Mouse (Mus musculus) neural tube, embryonic 11.5 days (tissue): ENCODE data around the gene Clip2. TPM values are rescaled to one million over a fixed set of nuclear protein-coding genes. Genes with fewer than 3 reads are reported as not detected.

Experiments used
- ATAC-seq: fragments of 200-750 bp; cut with Nextera tagmentation; 2 replicates; pipeline ENCODE4 v1.8.0; 2017; ENCODE audit warnings: moderate number of reproducible peaks, mild to moderate bottlenecking, moderate TSS enrichment, moderate library complexity; ENCODE audit not compliant: insufficient read depth, low FRiP score, low TSS enrichment
- DNase-seq: peaks from one replicate; pipeline ENCODE4 v3.0.0-alpha.2; 2015; ENCODE audit warnings: low spot score
- H3K27ac ChIP-seq: fragments of 300-500 bp; sonication (generic); 2 replicates; pipeline ENCODE4 v1.5.1; 2014; ENCODE audit warnings: low read depth, mild to moderate bottlenecking, low read length
- H3K27me3 ChIP-seq: fragments of 300-500 bp; sonication (generic); 2 replicates; pipeline ENCODE4 v1.6.1; 2014; ENCODE audit warnings: mild to moderate bottlenecking, low read length, mixed read lengths; ENCODE audit not compliant: control insufficient read depth, insufficient read depth
- H3K36me3 ChIP-seq: fragments of 300-500 bp; sonication (generic); 2 replicates; pipeline ENCODE4 v1.6.1; 2014; ENCODE audit warnings: mild to moderate bottlenecking, low read length, moderate library complexity, mixed read lengths; ENCODE audit not compliant: control insufficient read depth, insufficient read depth
- H3K4me1 ChIP-seq: fragments of 300-500 bp; sonication (generic); 2 replicates; pipeline ENCODE4 v1.6.1; 2014; ENCODE audit warnings: low read length, mixed read lengths; ENCODE audit not compliant: control insufficient read depth, insufficient read depth
- H3K4me2 ChIP-seq: fragments of 300-500 bp; sonication (generic); 2 replicates; pipeline ENCODE4 v1.6.1; 2014; ENCODE audit warnings: low read depth, mild to moderate bottlenecking, moderate library complexity
- H3K4me3 ChIP-seq: fragments of 300-500 bp; sonication (generic); 2 replicates; pipeline ENCODE4 v1.5.1; 2014; ENCODE audit warnings: low read depth, low read length
- H3K9ac ChIP-seq: fragments of 300-500 bp; sonication (generic); 2 replicates; pipeline ENCODE4 v1.6.1; 2014; ENCODE audit warnings: mild to moderate bottlenecking, low read length
- H3K9me3 ChIP-seq: fragments of 300-500 bp; sonication (generic); 2 replicates; pipeline ENCODE4 v1.6.1; 2016; ENCODE audit warnings: low read length; ENCODE audit not compliant: control insufficient read depth
- WGBS: fragments of 180-500 bp; shearing (Covaris S2); extraction: QIAGEN DNeasy Blood & Tissue Kit; methylation state at CpG from one replicate; pipeline ENCODE4 v1.1.7; 2014; 5-methylcytosine and 5-hydroxymethylcytosine counted together
- polyA plus RNA-seq: library from polyadenylated mRNA; unstranded; fragments of >200 nt; fragmentation: Nextera tagmentation; extraction: Ambion mirVana; gene quantifications from 2 replicates; pipeline ENCODE4 v1.2.1, GENCODE M21; 2014

Gene Clip2
- 7.6 and 8.1 TPM in 2 replicates for polyA plus RNA-seq

DNA sequence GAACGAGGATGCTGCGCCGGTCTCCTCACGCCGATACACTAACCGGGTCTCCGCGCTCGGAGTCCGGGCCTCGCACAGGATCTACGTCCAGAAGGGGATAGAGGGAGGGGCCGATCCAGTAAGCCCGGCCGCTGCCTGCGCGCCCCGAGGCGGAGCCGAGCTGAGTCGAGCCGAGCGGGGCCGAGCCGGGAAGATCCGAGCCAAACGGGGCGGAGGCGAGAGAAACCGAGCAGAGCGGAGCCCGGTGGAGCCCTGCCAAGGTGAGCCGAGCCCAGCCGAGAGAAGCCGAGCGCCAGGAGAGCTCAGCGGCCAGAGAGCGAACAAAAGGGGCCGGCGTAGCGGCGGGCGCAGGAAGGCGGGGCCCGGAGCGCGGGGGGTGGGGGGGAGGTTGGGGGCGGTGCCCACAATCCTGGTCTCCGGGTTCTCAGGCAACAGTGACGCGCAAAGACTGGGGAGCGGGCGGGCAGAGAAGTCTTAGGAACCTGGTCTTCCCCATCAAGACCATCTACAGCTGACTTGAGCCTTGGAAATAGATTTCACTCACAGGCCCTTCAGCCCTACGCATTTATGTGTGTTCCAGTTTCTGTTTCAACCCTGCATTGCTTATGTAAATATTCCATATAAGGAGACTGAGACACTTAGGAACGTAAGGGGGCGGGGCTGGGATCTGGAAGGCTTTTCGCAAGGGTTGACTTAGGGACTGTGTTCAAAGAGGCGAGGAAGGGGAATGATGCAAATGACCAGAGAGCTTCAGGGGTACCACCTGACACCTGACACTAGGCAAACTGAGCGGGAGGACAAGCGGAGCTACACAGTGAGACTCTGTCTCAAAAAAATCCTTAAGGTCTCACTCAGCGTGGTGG is at the start of gene Clip2:
Gene Clip2 (minus strand): TSS at position 325 of the 863 bp plus-strand sequence.
- Histone ChIP-seq H3K27ac (peak within 1 kb of the TSS; percentile 97), H3K36me3 (no peaks in the 10 kb centered on the region), H3K9ac (peak within 1 kb of the TSS; percentile 96), H3K9me3 (no peaks in the 10 kb centered on the region), H3K4me2 (peak within 1 kb of the TSS; percentile 96), H3K4me1 (peaks cover 22% of the 10 kb centered on the region), H3K27me3 (no peaks in the 10 kb centered on the region), H3K4me3 (peak within 1 kb of the TSS; percentile 95)
- DNase-seq (peak; percentile 93), ATAC-seq (peak; percentile 87)
- under 1% methylated on average over 59 of the region's 61 CpGs for WGBS

DNA sequence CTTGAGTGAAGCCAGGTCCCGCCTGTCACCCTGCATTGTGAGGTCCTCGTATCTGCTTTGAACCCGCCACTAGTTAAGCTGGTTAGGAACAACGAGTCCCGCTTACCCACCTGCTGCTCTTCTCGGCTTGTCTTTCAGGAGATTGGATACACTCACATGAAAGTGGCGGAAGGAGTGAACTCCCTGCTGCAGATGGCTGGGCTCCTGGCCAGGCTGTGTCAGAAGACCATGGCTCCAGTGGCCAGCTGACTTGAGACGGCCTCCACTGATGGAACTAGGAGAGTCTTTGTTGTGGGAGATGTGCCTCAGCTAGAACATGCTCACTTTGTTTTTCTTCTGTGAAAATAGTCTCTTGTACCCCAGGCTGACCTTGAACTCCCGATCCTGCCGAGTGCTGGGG is 45.5 kb upstream of the Clip2 start:
- ATAC-seq = no peak
- H3K9ac ChIP-seq = no peak overlapping the region
- no peak overlapping the region for H3K4me3 ChIP-seq
- no peaks in the 10 kb centered on the region for H3K4me1 ChIP-seq
- no peak overlapping the region for H3K27ac ChIP-seq
- H3K27me3 ChIP-seq = no peaks in the 10 kb centered on the region
- no peaks in the 10 kb centered on the region for H3K9me3 ChIP-seq
- H3K4me2 ChIP-seq = no peak overlapping the region
- peaks cover 21% of the 10 kb centered on the region for H3K36me3 ChIP-seq
- peak; percentile 5 for DNase-seq
- 92% methylated on average over 10 of the region's 10 CpGs for WGBS

- no peak for DNase-seq
- Histone ChIP-seq H3K9ac (no peak overlapping the region), H3K27me3 (no peaks in the 10 kb centered on the region), H3K27ac (no peak overlapping the region), H3K4me1 (no peaks in the 10 kb centered on the region), H3K4me3 (no peak overlapping the region), H3K4me2 (no peak overlapping the region), H3K9me3 (no peaks in the 10 kb centered on the region), H3K36me3 (peaks cover 18% of the 10 kb centered on the region)
- 91% methylated on average over 9 of the region's 9 CpGs for WGBS
- no peak for ATAC-seq
Measured at GRCm38 (mm10) chr5:134593093-134593492, 40.9 kb upstream of the Clip2 start.

GRCm38 (mm10) chr5:134592026-134592581 is 39.9 kb upstream of the Clip2 start:
- ATAC-seq (no peak), DNase-seq (no peak)
- Histone ChIP-seq H3K4me3 (no peak overlapping the region), H3K27ac (no peak overlapping the region), H3K36me3 (peaks cover 11% of the 10 kb centered on the region), H3K9me3 (no peaks in the 10 kb centered on the region), H3K27me3 (no peaks in the 10 kb centered on the region), H3K4me1 (no peaks in the 10 kb centered on the region), H3K4me2 (no peak overlapping the region), H3K9ac (no peak overlapping the region)
- 97% methylated on average over 11 of the region's 11 CpGs for WGBS

DNA sequence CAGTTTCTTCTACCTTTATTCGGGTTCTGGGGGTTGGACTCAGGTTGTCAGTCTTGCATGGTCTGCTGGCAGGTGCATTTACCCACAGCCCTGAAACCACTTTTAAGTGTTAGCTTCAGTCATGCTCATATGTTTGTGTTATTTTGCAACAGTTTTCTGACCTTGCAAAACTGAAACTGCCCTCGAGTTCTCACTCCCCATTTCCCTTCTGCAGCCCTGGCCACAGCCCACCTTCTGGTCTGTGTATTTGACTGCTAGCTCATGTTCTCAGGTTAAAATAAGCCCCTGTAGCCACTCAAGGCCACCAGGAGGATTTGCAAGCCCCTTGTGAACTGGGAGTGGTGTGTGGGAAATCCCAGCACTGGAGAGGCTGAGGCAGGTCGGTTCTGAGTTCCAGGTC is 37.7 kb upstream of the Clip2 start:
- H3K9me3 ChIP-seq = no peaks in the 10 kb centered on the region
- no peak overlapping the region for H3K4me3 ChIP-seq
- H3K4me1 ChIP-seq = no peaks in the 10 kb centered on the region
- H3K9ac ChIP-seq = no peak overlapping the region
- H3K36me3 ChIP-seq = peaks cover 6% of the 10 kb centered on the region
- ATAC-seq (no peak), DNase-seq (no peak)
- no peaks in the 10 kb centered on the region for H3K27me3 ChIP-seq
- WGBS = 93% methylated on average over 3 of the region's 3 CpGs
- no peak overlapping the region for H3K4me2 ChIP-seq
- no peak overlapping the region for H3K27ac ChIP-seq

- Histone ChIP-seq H3K4me2 (no peak overlapping the region), H3K27ac (no peak overlapping the region), H3K9me3 (no peaks in the 10 kb centered on the region), H3K4me1 (peaks cover 4% of the 10 kb centered on the region; the same call in 1 of the 2 replicates), H3K4me3 (no peak overlapping the region), H3K9ac (no peak overlapping the region), H3K27me3 (no peaks in the 10 kb centered on the region), H3K36me3 (0 out of 2 replicates have a peak, but pooled peaks cover 2% of the 10 kb centered on the region)
- DNase-seq (no peak), ATAC-seq (no peak)
- WGBS = 91% methylated on average over 5 of the region's 5 CpGs
Measured at GRCm38 (mm10) chr5:134584798-134585197, 32.6 kb upstream of the Clip2 start.

DNA sequence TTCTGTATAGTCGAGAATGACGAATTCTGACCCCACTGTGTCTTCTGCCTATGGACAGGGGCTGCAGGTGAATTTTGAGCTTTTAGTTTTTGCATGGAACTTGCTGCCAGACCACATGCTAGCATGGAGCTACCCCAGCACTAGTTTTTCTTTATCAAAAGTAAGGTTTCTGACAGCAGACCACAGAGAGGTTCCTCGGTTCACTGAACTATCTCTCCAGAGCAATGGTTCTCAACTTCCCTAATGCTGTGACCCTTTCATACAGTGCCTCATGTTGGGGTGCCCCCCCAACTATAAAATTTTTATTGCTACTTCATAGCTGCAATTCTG is 31.6 kb upstream of the Clip2 start:
- peak overlapping the region; percentile 72; the same call in 1 of the 2 replicates for H3K4me2 ChIP-seq

DNA sequence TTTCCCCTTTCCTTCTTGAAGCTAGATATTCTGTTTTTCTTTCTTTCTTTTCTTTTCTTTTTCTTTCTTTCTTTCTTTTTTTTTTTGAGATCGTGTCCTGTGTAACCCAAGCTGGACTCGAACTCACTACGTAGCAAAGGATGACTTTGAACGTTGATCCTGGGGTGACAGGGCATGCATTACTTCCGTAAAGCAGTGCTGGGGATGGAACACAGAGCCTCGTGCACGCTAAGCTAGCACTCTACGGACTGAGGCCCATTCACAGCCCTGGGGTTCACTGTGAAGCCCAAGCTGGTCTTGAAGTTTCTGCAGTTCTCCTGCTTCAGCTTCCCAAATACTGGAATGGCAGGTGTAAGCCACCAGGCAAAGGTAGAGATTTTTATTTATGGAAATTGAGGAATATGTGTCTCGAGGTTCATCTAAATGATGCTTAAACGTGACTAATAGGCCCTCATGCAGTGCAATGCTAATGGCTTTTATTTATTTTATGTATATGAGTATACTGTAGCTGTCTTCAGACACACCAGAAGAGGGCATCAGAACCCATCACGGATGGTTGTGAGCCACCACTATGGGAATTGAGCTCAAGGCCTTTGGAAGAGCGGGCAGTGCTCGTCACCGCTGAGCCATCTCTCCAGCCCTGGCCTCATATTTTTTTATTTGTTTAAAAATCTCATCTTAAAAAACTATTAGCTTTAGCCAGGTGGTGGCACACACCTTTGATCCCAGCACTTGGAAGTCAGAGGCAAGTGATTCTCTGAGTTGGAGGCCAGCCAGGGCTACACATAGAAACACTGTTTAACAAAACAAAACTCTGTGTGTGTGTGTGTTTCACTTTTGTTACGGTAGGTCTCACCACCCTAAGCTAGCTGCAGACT is 31.0 kb upstream of the Clip2 start:
- no peak overlapping the region for H3K27ac ChIP-seq
- 0 out of 2 replicates have a peak, but pooled peaks cover 2% of the 10 kb centered on the region for H3K36me3 ChIP-seq
- ATAC-seq = no peak

More for the DNA sequence above, 31.6 kb upstream of the Clip2 start:
- Histone ChIP-seq H3K9me3 (no peaks in the 10 kb centered on the region), H3K27ac (no peak overlapping the region), H3K4me1 (peaks cover 4% of the 10 kb centered on the region; the same call in 1 of the 2 replicates), H3K9ac (no peak overlapping the region), H3K36me3 (0 out of 2 replicates have a peak, but pooled peaks cover 2% of the 10 kb centered on the region), H3K27me3 (no peaks in the 10 kb centered on the region), H3K4me3 (no peak overlapping the region)
- ATAC-seq (no peak), DNase-seq (no peak)
- 78% methylated on average over 3 of the region's 3 CpGs for WGBS

More for the DNA sequence above, 31.0 kb upstream of the Clip2 start:
- DNase-seq = no peak
- H3K9ac ChIP-seq = peak overlapping the region; percentile 77
- peak overlapping the region; percentile 85 for H3K4me3 ChIP-seq
- H3K27me3 ChIP-seq = no peaks in the 10 kb centered on the region
- H3K9me3 ChIP-seq = no peaks in the 10 kb centered on the region
- H3K4me2 ChIP-seq = peak overlapping the region; percentile 72
- H3K4me1 ChIP-seq = peaks cover 4% of the 10 kb centered on the region; the same call in 1 of the 2 replicates
- 33% methylated on average over 15 of the region's 15 CpGs for WGBS
